8 mouse cellular contexts compared by ENCODE assay signal in genomic region chr9:56889817-56890216, GRCm38 (mm10). TPM values are rescaled to one million over a fixed set of nuclear protein-coding genes. Genes with fewer than 3 reads are reported as not detected.
DNase-seq lines count a peak whose midpoint lies in the region.

No protein-coding gene starts in this region.

- peak; percentile 77 for DNase-seq in WW6 (ENCODE audit: low read depth, low spot score)
- DNase-seq in cerebellum, adult 9-10 months = peak; percentile 83
- DNase-seq in frontal cortex, adult 2 months (ENCODE audit: extremely low spot score in 1 of 2, low spot score in 1 of 2) = peak; percentile 70 to 95
- peak; percentile 82 for DNase-seq in hindlimb bud, embryonic 11.5 days (ENCODE audit: extremely low spot score, low read depth, low spot score)
- DNase-seq in left cerebral cortex, adult 18-20 months (ENCODE audit: low spot score in 2 of 2) = peak; percentile 79 to 86
- peak; percentile 90 for DNase-seq in lung, postnatal 36 days
- peak; percentile 86 to 87 for DNase-seq in right cerebral cortex, postnatal 10 days (ENCODE audit: low spot score in 2 of 2)
- DNase-seq in ovary, adult 18-20 months (ENCODE audit: low spot score) = no peak

RNA-seq across cellular contexts. Expression of gene Cspg4, which starts 25.0 kb away (rescaled TPM):
- 10.9 and 12.0 TPM in 2 replicates for polyA plus RNA-seq in frontal cortex, adult 2 months (2012; rRNA removed)
- 10 to 100 TPM; 11.1 to 12.9 TPM for total RNA-seq in left cerebral cortex, adult 18-20 months (2021)

RNA-seq across cellular contexts. Expression of gene Odf3l1, which starts 25.3 kb away (rescaled TPM):
- 0.13 and 0.22 TPM in 2 replicates for polyA plus RNA-seq in frontal cortex, adult 2 months (2012; rRNA removed)
- total RNA-seq in left cerebral cortex, adult 18-20 months (2021) = not detected

RNA-seq across cellular contexts. Expression of gene Snx33, which starts 38.4 kb away (rescaled TPM):
- polyA plus RNA-seq in frontal cortex, adult 2 months (2012; rRNA removed) = 4.9 and 5.3 TPM in 2 replicates
- 1 to 10 TPM; 6.8 to 7.4 TPM for total RNA-seq in left cerebral cortex, adult 18-20 months (2021)

RNA-seq across cellular contexts. Expression of gene Imp3, which starts 47.5 kb away (rescaled TPM):
- 83.7 and 94.4 TPM in 2 replicates for polyA plus RNA-seq in frontal cortex, adult 2 months (2012; rRNA removed)
- total RNA-seq in left cerebral cortex, adult 18-20 months (2021) = 10 to 100 TPM; 47.6 to 52.3 TPM
